Mouse (Mus musculus) lung, adult 2 months (tissue): ENCODE data around the gene Lefty1.

Source experiments
- CTCF ChIP-seq: fragments of 200-500 bp; IDR thresholded peaks from 2 replicates; pipeline ENCODE4 v1.5.1; 2011; ENCODE audit warnings: mild to moderate bottlenecking, low read length, control low read depth; ENCODE audit not compliant: insufficient read depth
- POLR2A ChIP-seq: fragments of 200-500 bp; IDR thresholded peaks from 2 replicates; pipeline ENCODE4 v1.6.1; 2011; ENCODE audit warnings: low read depth, mild to moderate bottlenecking, control low read depth, low read length, borderline replicate concordance; ENCODE audit errors: extremely low read depth

GRCm38 (mm10) chr1:180943032-180943644, 8.3 kb downstream of the Lefty1 start:
- TF ChIP-seq POLR2A (no peak), CTCF (no peak)
